Mouse (Mus musculus): ENCODE measurements around the gene Rabepk.
"Not testable (repeated sequence)": the region's sequence is repeated elsewhere in the genome, so short reads cannot be mapped to it uniquely, and the experiment has no call there.

Gene Rabepk

DNA sequence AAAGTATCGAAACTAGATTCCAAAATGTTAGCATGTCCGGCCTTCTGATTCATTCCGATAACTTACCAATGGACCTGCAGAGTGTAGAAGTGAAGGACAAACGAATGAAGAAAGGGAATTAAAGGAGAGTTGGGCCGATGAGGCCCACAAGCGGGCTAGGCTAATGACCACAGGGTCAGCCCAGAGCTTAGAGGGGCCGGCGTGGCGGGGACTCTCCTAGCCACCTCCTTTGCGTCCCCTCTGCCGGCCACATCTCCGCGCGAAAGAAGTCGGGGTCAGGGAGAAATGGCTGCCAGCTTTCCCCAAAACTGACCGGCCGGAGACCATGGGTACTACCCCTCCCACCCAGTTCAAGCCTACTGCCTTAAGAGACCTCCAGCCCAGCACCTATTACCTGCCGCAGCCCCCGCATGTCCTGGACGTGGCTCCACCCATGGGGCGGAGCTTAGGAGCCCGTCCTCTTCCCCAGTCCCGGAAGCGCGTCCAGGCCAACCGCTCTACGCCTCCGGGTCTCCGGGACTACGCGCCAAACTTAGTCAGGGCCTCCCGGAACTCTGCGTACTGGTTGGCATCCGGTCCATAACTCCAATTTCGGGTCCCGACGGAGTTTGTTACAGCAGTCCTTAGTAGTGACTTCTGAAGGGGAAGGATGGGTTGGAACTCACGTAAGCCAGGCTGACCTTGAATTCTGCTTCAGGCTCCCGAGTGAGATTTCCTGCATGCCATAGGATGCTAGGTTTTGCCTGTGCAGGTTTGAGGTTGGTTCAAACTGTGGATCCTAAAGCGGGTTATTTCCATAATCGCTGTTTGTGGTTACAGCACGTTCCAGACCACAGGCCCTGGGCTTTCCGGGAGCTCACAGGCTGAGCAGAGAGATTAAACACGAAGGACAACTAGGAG is at the start of gene Rabepk:
TSS of gene Rabepk (minus strand) at position 556 of the 900 bp plus-strand sequence.
- peak; percentile 95 for DNase-seq (ENCODE audit: low read depth, low spot score)

DNA sequence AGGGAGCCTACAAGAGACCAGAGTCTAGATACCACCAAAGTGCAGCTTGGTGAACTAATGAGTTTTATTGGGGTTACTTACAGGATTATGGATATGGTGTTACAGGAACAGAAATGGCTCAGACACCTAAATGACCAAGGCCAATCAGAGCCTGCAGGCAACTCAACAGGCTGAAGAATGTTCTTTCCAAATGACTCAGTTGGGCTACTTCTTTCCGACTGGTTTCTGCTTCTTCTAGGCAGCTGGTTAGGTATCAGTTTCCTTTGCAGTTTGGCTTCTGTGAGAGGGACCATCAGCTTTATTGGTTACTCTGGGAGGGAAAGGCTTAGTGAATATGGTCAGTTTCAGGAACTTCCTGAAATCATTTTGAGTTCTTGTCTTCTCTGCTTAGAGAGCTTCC is 48.0 kb upstream of the Rabepk start:
- no peak for DNase-seq (ENCODE audit: low read depth, low spot score)

DNA sequence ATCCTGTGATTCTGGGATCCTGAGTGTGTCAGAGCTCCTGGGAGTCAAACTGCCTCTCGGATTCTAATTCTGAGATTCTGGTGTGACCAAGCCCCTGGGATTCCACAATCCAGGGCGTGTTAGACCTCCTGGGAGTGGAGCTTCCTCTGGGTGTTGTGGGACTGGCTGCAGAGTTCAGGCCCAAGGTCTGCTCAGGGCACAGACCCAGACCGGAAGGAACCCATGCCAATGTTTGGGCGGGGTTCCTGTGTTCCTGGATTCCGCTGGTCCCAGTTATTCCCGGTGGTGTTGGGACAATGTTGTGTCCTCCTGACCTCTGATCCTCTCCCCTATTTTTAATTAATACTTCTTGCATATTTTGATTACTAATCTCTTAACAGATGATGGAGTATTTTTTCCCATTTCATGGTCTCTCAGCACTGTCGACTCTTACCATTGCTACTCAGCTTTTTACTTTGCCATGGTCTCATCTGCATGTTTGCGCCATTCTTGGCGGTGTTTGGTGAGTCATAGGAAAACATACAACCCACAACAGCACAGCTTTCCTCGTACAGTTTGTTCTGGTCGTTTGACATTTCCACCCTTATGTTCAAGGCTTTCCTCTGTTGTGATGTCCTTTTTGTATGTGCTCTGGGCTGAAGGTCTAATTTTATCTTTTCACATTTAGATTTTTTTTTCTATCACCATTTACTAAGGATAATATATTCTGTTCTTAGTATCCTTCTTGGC is 43.7 kb upstream of the Rabepk start:
- DNase-seq (ENCODE audit: low read depth, low spot score) = no peak

DNA sequence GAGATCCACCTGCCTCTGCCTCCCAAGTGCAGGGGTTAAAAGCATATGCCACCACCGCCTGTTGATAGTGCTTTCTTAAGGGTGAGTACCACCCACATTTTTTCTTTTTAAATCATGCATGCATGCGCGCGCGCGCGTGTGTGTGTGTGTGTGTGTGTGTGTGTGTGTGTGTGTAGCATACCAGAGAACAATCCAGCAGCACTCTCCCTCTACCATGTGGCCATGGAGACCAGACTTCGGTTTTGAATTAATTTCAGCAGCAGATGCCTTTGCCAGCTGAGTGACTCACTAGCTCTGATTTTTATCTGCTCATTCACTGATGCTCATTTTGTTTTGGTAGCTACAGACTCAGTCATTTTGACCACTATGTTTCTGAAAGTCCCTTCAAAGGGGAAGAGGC is 42.0 kb upstream of the Rabepk start:
- DNase-seq (ENCODE audit: low read depth, low spot score) = peak; percentile 55

DNA sequence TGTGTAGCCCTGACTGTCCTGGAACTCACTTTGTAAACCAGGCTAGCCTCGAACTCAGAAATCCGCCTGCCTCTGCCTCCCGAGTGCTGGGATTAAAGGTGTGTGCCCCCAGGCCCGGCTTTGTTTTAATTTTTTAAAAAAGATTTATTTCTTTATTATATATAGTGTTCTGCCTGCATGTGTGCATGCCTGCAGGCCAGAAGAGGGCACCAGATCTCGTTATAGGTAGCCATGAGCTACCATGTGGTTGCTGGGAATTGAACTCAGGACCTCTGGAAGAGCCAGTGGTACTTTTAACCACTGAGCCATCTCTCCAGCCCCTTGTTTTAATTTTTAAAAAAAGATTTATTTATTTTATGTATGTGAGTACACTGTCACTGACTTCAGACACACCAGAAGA is 40.4 kb upstream of the Rabepk start:
- DNase-seq (ENCODE audit: low read depth, low spot score) = not testable (repeated sequence)

DNA sequence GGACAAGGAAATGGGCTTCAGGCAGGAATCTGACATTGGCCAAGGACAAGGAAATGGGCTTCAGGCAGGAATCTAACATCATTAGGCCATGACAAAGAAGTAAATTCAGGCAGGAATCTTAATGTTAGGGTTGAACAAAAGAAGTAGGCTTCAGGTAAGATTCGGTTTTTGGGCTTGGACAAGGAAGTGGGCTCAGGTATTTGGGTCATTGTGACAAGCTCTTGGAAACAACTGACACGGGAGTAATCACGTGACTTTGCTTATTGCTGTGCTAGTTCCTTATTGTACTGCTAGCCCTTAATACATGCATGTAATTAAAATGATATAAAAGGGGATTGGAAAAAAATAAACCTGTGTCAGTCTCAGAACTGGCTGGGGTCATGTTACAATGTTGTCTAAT is 36.0 kb upstream of the Rabepk start:
- no peak for DNase-seq (ENCODE audit: low read depth, low spot score)

DNA sequence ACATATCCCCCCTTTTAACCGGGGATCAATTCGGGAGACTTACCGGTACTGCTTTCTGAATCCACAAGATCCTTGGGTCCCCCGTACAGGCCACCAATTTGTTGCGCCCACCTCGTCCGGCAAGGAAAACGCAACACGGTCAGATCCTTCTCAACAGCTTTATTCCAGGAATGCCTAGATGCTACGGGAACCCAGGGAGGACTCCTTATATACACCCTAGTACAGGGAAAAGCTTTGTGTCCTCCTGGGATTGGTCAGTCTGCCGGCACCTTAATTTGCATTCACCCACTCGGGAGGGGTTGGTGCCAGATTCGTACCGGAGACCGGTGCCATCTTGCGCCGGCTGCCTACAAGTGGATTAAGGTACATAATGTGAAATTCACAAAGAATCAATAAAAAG is 33.9 kb upstream of the Rabepk start:
- no peak for DNase-seq (ENCODE audit: low read depth, low spot score)

DNA sequence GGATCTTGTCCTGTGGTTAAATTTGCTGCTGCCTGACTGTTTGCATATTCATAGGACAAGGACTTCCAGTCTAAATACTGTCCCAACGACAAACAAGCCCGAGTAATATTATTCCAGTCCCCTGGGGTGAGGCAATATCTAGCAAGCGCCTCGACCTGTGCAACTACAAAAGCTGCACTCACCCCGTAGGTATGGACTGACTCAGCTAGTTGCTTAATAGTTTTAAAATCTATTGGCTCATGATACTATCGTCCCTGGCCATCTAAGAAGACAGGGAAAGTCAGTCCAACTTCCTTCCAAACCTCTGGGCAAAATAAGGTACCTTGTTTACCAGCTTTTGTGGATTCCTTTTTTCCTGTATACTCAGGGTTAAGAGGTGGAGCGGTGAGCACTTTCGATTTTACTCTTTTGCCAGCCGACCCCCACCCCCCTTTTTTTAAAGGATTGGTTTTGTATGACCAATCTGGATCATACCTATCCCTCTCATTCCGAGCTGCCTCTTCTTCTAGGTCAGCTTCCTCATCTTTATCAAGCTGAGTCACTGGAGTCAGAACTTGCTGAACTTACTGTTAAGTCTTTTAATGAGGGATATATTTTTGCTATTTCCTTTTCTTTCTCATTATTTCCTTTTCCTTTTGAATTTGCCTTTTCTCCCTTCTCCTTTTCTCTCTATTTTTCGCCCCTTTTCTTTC is 33.2 kb upstream of the Rabepk start, which contains the start of gene Gm34653:
TSS of gene Gm34653 (plus strand) at position 242 of the 692 bp plus-strand sequence.
- DNase-seq (ENCODE audit: low read depth, low spot score) = not testable (repeated sequence)

DNA sequence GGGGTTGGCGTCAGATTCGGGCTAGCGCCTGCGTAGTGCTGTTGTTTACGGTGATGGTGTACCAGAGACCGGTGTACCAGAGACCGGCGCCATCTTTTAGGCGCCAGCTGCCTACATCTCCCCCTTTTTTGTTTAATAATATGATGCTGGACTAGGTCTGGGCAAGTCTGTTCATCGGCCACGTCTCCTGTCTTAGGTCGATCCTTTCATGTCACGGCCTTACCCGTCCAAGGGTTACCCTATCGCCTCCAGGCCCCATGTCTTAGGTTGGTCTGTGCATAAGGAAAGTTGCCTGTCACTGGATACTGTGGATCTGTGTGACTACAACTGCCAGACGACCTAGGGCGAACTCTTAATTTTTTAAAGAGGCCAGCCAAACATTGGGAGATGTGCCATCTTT is 30.4 kb upstream of the Rabepk start:
- not testable (repeated sequence) for DNase-seq (ENCODE audit: low read depth, low spot score)

DNA sequence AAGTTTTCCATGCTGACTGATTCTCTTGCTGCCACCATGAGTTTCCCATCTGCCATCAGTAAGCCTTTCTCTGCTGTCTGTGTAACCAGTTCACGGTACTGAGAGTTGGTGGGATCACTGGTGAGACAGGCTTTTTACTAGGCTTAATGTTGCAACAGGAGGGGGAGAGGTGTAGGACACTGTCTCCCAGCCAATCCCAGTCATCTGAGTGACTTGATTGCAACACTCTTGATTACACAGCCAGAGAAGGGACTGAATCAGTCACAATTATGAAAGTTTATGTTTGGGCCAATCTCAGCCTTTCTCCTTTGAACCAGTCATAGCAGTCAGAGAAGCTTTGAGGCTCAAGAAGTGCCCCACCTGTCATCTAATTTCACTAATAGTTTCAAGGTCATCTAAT is 28.3 kb upstream of the Rabepk start:
- no peak for DNase-seq (ENCODE audit: low read depth, low spot score)

DNA sequence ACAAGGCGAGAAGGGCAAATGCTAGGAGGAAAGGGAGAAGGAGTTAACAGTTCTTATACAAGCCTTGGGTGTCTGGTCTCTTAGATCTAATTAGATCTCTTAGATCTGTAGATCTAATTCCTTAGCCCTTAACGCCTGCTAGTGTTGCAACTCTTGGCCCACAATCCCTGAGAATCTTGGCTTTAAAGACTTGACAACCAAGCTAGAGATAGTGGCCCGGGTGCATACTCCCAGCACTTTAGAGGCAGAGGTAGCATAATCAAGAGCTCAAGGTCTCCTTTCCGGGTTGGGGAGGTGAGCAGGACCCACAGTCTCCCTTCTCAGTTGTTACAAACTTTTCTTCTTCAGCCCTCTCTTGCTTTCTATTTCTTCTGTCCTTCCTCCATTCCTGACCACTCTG is 27.9 kb upstream of the Rabepk start:
- no peak for DNase-seq (ENCODE audit: low read depth, low spot score)

DNA sequence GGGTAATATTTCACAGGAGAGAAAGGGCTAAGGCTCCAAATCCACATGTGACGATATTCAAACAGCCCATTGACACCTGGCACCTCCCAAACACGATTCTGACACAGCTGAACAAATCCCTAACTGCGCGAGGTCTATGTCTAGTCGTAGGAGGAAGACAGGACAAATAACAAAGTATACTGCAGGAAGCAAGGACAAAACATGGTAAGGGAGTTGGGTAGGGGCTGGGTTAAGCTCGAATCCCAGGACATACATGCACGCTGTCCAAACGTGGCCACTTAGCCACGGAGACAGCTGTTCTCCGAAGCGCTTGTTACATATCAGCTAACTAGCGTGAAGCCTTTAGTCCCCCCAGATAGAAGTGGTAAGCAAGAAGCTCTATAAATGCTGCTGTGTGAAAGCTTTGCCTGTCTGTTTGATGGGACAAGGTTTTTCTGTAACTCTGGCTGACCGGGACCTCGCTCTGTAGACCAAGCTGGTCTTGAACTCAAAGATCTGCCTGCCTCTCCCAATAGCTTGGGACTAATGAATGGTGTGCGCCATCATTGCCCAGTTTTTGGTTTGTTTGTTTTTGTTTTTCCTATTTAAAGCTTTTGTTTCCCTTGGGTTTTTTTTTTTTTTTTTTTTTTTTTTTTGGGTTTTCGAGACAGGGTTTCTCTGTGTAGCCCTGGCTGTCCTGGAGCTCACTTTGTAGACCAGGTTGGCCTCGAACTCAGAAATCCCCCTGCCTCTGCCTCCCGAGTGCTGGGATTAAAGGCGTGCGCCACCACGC is 26.9 kb upstream of the Rabepk start:
- DNase-seq (ENCODE audit: low read depth, low spot score) = no peak

DNA sequence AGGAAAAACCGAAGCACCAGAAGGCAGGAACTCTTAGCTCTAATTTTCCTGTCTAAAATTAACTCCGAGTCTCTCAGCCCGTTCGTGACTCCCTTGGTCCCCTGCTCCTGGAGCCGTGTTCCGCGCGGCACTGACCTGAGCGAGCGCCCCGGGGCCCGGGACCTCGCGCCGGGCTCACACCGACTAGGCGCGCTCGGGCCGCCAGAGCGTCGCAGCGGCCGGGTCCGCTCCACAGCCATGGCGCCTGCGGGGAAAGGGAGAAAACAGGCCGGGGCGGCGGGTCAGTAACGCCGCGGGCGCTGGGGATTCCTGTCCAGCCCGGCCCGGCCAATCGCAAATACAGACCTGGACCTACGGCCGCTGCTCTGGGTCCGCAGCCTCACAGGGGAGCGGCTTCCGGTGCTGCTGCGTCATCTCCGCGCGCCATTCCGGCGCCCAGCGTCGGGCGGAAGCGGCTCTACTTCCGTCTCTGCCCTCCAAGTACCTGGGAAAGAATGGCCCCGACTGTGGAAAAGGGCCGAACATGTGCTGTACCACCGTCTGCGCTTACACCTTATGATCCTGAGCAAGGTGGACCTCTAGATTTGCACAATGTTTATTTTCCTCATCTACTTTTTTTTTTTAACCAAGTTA is 26.2 kb upstream of the Rabepk start, which contains the start of gene Fbxw2:
TSS of gene Fbxw2 (minus strand) at position 485 of the 633 bp plus-strand sequence.
- DNase-seq (ENCODE audit: low read depth, low spot score) = peak; percentile 92

DNA sequence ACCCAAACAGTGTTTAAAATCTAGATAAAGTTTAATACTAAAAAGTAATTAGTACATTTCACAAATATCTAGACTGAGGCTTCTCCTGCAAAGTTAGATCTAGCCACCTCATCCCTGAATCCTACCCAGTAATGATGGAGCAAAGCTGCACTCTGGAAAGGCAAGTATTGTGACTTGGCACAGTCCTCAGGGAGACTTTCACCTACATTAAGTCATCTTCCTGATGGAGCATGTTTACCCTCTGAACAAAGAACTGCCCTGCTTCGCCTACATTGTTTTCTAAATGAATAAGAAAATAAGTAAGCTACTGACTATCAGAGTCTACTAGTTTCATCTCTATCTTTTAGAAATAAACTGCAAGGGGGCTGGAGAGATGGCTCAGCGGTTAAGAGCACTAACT is 18.8 kb upstream of the Rabepk start:
- DNase-seq (ENCODE audit: low read depth, low spot score) = no peak

DNA sequence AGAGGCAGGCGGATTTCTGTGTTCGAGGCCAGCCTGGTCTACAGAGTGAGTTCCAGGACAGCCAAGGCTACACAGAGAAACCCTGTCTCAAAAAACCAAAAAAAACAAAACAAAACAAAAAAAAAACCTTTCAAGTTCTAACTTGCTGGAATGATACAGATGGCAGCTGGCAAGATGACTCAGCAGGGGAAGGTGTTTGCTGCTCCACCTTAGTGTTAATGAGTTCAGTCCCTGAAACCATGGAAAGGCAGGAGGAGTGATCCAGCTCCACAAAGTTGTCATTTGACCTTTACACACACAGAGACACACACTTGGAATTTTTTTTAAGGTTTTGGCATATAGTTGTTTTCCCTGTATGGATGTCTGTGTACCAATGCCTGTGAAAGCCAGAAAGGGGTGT is 16.2 kb upstream of the Rabepk start:
- DNase-seq (ENCODE audit: low read depth, low spot score) = not testable (repeated sequence)

DNA sequence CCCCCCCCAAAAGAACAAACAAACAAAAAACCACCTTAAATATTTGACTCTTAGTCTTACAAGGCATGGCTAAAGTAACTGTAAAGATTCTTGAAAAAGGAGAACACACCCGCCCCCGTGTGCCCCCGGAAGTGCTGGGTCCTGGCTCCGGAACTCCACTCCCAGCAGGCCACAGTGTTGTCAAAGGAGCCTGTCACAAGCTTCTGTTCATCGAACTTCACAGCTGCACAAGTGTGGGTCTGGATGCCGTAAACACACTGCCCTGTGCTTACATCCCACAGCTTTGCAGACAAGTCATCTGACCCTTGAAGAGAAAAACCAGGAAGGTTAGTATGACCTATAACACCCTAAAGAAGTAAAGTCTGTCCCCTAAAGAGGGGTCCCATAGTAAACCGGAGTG is 13.0 kb upstream of the Rabepk start:
- no peak for DNase-seq (ENCODE audit: low read depth, low spot score)

DNA sequence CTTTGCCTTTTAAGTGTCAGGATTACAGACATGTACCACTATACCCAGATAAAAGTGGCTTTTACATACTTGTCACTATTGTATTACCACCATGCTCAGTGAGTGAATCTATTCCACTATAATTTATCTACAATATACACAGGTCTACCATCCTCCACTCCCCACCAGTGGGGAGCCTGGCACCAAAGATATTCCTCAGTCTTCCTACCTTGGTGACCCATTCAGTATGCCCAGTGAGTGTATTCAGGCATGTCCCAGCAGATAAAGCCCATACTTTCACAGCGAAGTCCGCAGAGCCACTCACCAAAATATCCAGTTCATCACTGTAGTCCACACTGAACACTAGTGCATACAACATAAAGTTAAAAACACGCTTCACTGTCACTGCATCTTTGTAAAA is 11.1 kb upstream of the Rabepk start:
- no peak for DNase-seq (ENCODE audit: low read depth, low spot score)

DNA sequence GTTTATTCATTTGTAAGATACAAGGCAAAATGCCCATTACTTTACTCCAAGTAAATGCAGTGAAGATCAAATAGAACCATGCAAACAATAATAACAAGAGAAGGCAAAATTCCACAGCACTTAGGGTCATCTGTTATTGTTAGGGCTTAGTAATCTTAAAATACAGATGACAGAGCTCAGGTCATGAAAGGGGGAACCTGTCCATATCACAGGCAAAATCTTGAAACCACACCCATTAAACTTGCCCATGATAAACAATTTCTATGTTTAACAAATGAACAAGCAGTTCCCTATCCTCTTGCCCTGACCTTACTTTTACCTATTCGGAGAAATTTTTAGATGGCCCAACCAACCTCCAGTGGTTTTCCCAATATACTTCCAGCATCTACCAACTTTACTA is 9.9 kb upstream of the Rabepk start:
- no peak for DNase-seq (ENCODE audit: low read depth, low spot score)

DNA sequence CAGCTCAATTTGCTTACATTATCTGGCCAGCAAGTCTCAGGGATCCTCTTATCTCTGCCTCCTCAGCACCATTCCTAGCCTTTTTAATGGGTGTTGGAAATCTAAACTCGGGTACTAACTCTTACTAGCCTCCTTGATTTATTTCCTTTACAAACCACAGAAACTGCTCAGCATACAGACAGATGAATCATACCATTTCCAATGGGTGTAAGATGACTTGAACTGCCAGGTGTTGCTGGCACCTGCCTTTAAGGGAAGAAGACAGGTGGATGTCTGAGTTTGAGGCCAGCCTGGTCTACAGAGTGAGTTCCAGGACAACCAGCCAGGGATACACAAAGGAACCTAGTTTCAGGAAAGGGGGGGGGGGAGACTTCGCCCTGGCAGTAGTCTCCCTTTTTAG is 8.3 kb upstream of the Rabepk start:
- no peak for DNase-seq (ENCODE audit: low read depth, low spot score)

DNA sequence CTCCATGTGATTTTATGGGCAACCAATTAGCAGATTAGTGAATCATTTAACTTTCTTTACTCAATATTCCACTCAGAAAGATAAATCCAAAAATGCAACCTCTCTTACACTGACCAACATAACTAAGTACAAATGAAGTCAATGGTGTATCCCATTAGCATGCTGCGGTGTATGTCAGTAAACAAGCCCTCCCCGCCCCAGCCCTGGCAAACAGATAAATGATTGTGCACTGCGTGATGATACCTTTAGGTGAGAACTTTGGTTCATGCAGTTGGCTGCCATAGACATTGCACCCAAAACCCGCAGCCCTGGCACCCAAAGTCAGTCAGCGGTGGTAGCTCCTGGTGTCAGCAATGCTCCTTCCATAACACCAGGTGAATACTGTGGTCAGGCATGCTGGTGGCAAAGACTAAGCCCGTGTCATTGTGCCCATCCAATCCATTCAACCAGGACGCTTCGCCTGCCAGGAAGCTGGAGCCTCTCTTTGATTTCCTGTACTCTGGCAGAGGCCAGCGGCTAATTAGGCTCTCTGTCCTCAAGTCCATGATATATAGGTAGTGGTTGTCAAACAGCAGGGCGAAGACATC is 5.7 kb upstream of the Rabepk start:
- DNase-seq (ENCODE audit: low read depth, low spot score) = no peak

DNA sequence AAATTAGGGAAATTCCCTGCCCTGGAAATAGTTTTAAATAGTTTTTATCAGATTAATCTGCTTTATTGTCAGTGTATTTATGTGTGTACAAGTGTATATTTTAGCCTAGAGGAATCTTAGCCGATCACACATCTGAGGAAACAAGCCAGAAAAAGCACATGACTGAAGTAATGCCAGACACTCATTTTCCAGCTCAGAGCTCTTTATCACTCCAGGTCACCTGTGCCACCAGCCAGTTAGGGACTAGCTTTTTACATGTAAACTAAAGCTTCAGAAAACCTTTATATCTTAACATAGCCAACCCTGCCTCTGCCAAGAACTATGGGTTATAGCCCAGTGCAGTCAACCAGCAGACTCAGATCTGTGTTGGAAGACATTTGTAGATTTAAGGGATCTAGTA is 5.1 kb upstream of the Rabepk start:
- DNase-seq (ENCODE audit: low read depth, low spot score) = no peak

Data from 3T3-L1 (cell line).